Mouse (Mus musculus) Muller cell, postnatal 12 days (primary cell): Measurements from ENCODE around the gene Slc16a11.
"Not testable (repeated sequence)": the region's sequence is repeated elsewhere in the genome, so short reads cannot be mapped to it uniquely, and the experiment has no call there.

Experiments
- DNase-seq: peaks from one replicate; pipeline ENCODE4 v3.0.0-alpha.2; 2015; ENCODE audit errors: inconsistent ontology term

Slc16a11 gene

GRCm38 (mm10) chr11:70212423-70212822, at the start of gene Slc16a11:
Gene Slc16a11 (plus strand): TSS chr11:70212752.
- no peak for DNase-seq

- peak; percentile 9 for DNase-seq
Measured at GRCm38 (mm10) chr11:70165972-70166921, 46.3 kb upstream of the Slc16a11 start.

GRCm38 (mm10) chr11:70168136-70168535, 44.4 kb upstream of the Slc16a11 start:
- DNase-seq: no peak

- not testable (repeated sequence) for DNase-seq
Measured at GRCm38 (mm10) chr11:70169471-70169870, 43.1 kb upstream of the Slc16a11 start.

- no peak for DNase-seq
Measured at GRCm38 (mm10) chr11:70170291-70170690, 42.3 kb upstream of the Slc16a11 start.

GRCm38 (mm10) chr11:70171181-70171580, 41.4 kb upstream of the Slc16a11 start:
- DNase-seq: no peak

GRCm38 (mm10) chr11:70171847-70172246, 40.7 kb upstream of the Slc16a11 start:
- DNase-seq: no peak

GRCm38 (mm10) chr11:70172298-70172697, 40.3 kb upstream of the Slc16a11 start:
- DNase-seq: no peak

- DNase-seq: no peak
Measured at GRCm38 (mm10) chr11:70174491-70174890, 38.1 kb upstream of the Slc16a11 start.

GRCm38 (mm10) chr11:70177647-70178046, 34.9 kb upstream of the Slc16a11 start:
- DNase-seq: no peak

GRCm38 (mm10) chr11:70178311-70178710, 34.2 kb upstream of the Slc16a11 start:
- DNase-seq: no peak

GRCm38 (mm10) chr11:70178756-70179155, 33.8 kb upstream of the Slc16a11 start:
- no peak for DNase-seq

GRCm38 (mm10) chr11:70179401-70179800, 33.2 kb upstream of the Slc16a11 start:
- peak; percentile 26 for DNase-seq

GRCm38 (mm10) chr11:70180496-70180895, 32.1 kb upstream of the Slc16a11 start:
- no peak for DNase-seq

- DNase-seq: no peak
Measured at GRCm38 (mm10) chr11:70185120-70185519, 27.4 kb upstream of the Slc16a11 start.

- peak; percentile 62 for DNase-seq
Measured at GRCm38 (mm10) chr11:70189319-70190134, 23.0 kb upstream of the Slc16a11 start.

GRCm38 (mm10) chr11:70191188-70191587, 21.4 kb upstream of the Slc16a11 start:
- DNase-seq: no peak

- DNase-seq: peak; percentile 13
Measured at GRCm38 (mm10) chr11:70192157-70192556, 20.4 kb upstream of the Slc16a11 start.

- DNase-seq: peak; percentile 80
Measured at GRCm38 (mm10) chr11:70193354-70194285, 18.9 kb upstream of the Slc16a11 start.

- peak; percentile 84 for DNase-seq
Measured at GRCm38 (mm10) chr11:70198332-70198731, 14.2 kb upstream of the Slc16a11 start.

- no peak for DNase-seq
Measured at GRCm38 (mm10) chr11:70199107-70199506, 13.4 kb upstream of the Slc16a11 start.
